Mouse (Mus musculus) liver, postnatal 0 days (tissue): ENCODE results near the gene Sept8. TPM values are rescaled to one million over a fixed set of nuclear protein-coding genes. Genes with fewer than 3 reads are reported as not detected.
A peak's percentile ranks its signal among the peaks of the same experiment; 100 is the strongest.

ENCODE experiments used
- ATAC-seq: fragments of 200-750 bp; cut with Nextera tagmentation; 2 replicates; pipeline ENCODE4 v1.8.0; 2017; ENCODE audit warnings: mild to moderate bottlenecking, moderate library complexity
- DNase-seq: peaks from one replicate; pipeline ENCODE4 v3.0.0-alpha.2; 2016
- H3K27ac ChIP-seq: fragments of 300-500 bp; sonication (generic); 2 replicates; pipeline ENCODE4 v1.5.1; 2014; ENCODE audit warnings: antibody characterized with exemption, moderate library complexity, mild to moderate bottlenecking, low read depth
- H3K27me3 ChIP-seq: fragments of 300-500 bp; sonication (generic); 2 replicates; pipeline ENCODE4 v1.6.1; 2014; ENCODE audit warnings: low read length, control low read depth, mixed read lengths; ENCODE audit not compliant: insufficient read depth
- H3K36me3 ChIP-seq: fragments of 300-500 bp; sonication (generic); replicated peaks from 2 replicates; pipeline ENCODE4 v1.6.1; 2014; ENCODE audit warnings: mild to moderate bottlenecking, control low read depth, low read length, moderate library complexity, mixed read lengths; ENCODE audit not compliant: insufficient read depth
- H3K4me1 ChIP-seq: fragments of 300-500 bp; sonication (generic); 2 replicates; pipeline ENCODE4 v1.6.1; 2014; ENCODE audit warnings: antibody characterized with exemption, mild to moderate bottlenecking, control low read depth; ENCODE audit not compliant: insufficient read depth
- H3K4me2 ChIP-seq: fragments of 300-500 bp; sonication (generic); 2 replicates; pipeline ENCODE4 v1.6.1; 2014; ENCODE audit warnings: low read depth, mild to moderate bottlenecking, low read length, moderate library complexity, mixed read lengths
- H3K4me3 ChIP-seq: fragments of 300-500 bp; sonication (generic); 2 replicates; pipeline ENCODE4 v1.5.1; 2014; ENCODE audit warnings: low read depth, low read length
- H3K9ac ChIP-seq: fragments of 300-500 bp; sonication (generic); replicated peaks from 2 replicates; pipeline ENCODE4 v1.6.1; 2014; ENCODE audit warnings: mild to moderate bottlenecking, moderate library complexity
- H3K9me3 ChIP-seq: fragments of 300-500 bp; sonication (generic); 2 replicates; pipeline ENCODE4 v1.6.1; 2016; ENCODE audit warnings: mild to moderate bottlenecking, control low read depth, low read length, mixed read lengths
- CTCF ChIP-seq: sonication (generic); IDR thresholded peaks from 2 replicates; pipeline ENCODE4 v1.5.1; 2016; ENCODE audit warnings: antibody characterized with exemption, low read depth
- EP300 ChIP-seq: IDR thresholded peaks from 2 replicates; pipeline ENCODE4 v1.6.1; 2016; ENCODE audit warnings: antibody characterized with exemption, low read depth, mild to moderate bottlenecking
- WGBS: fragments of 180-500 bp; shearing (Covaris S2); extraction: QIAGEN DNeasy Blood & Tissue Kit; methylation state at CpG from one replicate; pipeline ENCODE4 v1.1.7; 2014; ENCODE audit not compliant: insufficient replicate concordance; 5-methylcytosine and 5-hydroxymethylcytosine counted together
- polyA plus RNA-seq: library from polyadenylated mRNA; unstranded; fragments of >200 nt; fragmentation: Nextera tagmentation; extraction: Ambion mirVana; gene quantifications from 2 replicates; pipeline ENCODE4 v1.2.1, GENCODE M21; 2015

Gene Sept8
- polyA plus RNA-seq, 1 experiment from 2014 or later: 7.2 TPM

GRCm38 (mm10) chr11:53522362-53522761 lies 3.3 kb downstream of the Sept8 start:
- Histone ChIP-seq H3K27me3 (no peaks in the 10 kb centered on the region), H3K27ac (no peak overlapping the region), H3K36me3 (no peaks in the 10 kb centered on the region), H3K9ac (no peak overlapping the region), H3K4me3 (peak overlapping the region; percentile 72; the same call in 1 of the 2 replicates), H3K4me2 (peak overlapping the region; percentile 79), H3K4me1 (peaks cover 19% of the 10 kb centered on the region), H3K9me3 (no peaks in the 10 kb centered on the region)
- 81% methylated on average over 3 of the region's 3 CpGs for WGBS
- DNase-seq (no peak), ATAC-seq (no peak)
- TF ChIP-seq EP300 (no peak), CTCF (no peak)

- no peak overlapping the region for H3K9ac ChIP-seq
- H3K9me3 ChIP-seq: no peaks in the 10 kb centered on the region
- TF ChIP-seq EP300 (no peak), CTCF (no peak)
- H3K27ac ChIP-seq: no peak overlapping the region
- peak overlapping the region; percentile 79 for H3K4me2 ChIP-seq
- 45% methylated on average over 9 of the region's 9 CpGs for WGBS
- ATAC-seq (no peak), DNase-seq (no peak)
- peaks cover 19% of the 10 kb centered on the region for H3K4me1 ChIP-seq
- no peaks in the 10 kb centered on the region for H3K36me3 ChIP-seq
- H3K27me3 ChIP-seq: no peaks in the 10 kb centered on the region
- no peak overlapping the region for H3K4me3 ChIP-seq
Observed at GRCm38 (mm10) chr11:53522930-53523329, 3.9 kb downstream of the Sept8 start.

GRCm38 (mm10) chr11:53523545-53524405 lies 4.7 kb downstream of the Sept8 start:
- H3K27me3 ChIP-seq: no peaks in the 10 kb centered on the region
- H3K9ac ChIP-seq: no peak overlapping the region
- H3K4me1 ChIP-seq: peaks cover 16% of the 10 kb centered on the region
- H3K4me2 ChIP-seq: no peak overlapping the region
- H3K9me3 ChIP-seq: no peaks in the 10 kb centered on the region
- no peak overlapping the region for H3K4me3 ChIP-seq
- H3K36me3 ChIP-seq: no peaks in the 10 kb centered on the region
- TF ChIP-seq EP300: no peak
- TF ChIP-seq CTCF: no peak
- H3K27ac ChIP-seq: no peak overlapping the region
- WGBS: 76% methylated on average over 14 of the region's 14 CpGs
- no peak for ATAC-seq
- DNase-seq: no peak

- no peak overlapping the region for H3K4me3 ChIP-seq
- no peak overlapping the region for H3K27ac ChIP-seq
- 73% methylated on average over 6 of the region's 6 CpGs for WGBS
- no peaks in the 10 kb centered on the region for H3K27me3 ChIP-seq
- TF ChIP-seq EP300: no peak
- peak; percentile 72 for TF ChIP-seq CTCF
- no peaks in the 10 kb centered on the region for H3K9me3 ChIP-seq
- ATAC-seq (no peak), DNase-seq (peak; percentile 59)
- no peak overlapping the region for H3K4me2 ChIP-seq
- no peak overlapping the region for H3K9ac ChIP-seq
- H3K36me3 ChIP-seq: no peaks in the 10 kb centered on the region
- H3K4me1 ChIP-seq: peaks cover 16% of the 10 kb centered on the region
Observed at GRCm38 (mm10) chr11:53524905-53525304, 5.8 kb downstream of the Sept8 start.

- no peak overlapping the region for H3K27ac ChIP-seq
- H3K4me2 ChIP-seq: no peak overlapping the region
- no peaks in the 10 kb centered on the region for H3K27me3 ChIP-seq
- TF ChIP-seq CTCF (no peak), EP300 (no peak)
- no peaks in the 10 kb centered on the region for H3K36me3 ChIP-seq
- no peak overlapping the region for H3K4me3 ChIP-seq
- H3K4me1 ChIP-seq: peaks cover 13% of the 10 kb centered on the region
- no peak overlapping the region for H3K9ac ChIP-seq
- H3K9me3 ChIP-seq: no peaks in the 10 kb centered on the region
- WGBS: 77% methylated on average over 4 of the region's 4 CpGs
- no peak for ATAC-seq
- no peak for DNase-seq
Observed at GRCm38 (mm10) chr11:53525461-53525860, 6.4 kb downstream of the Sept8 start.

- peaks cover 2% of the 10 kb centered on the region; the same call in 1 of the 2 replicates for H3K36me3 ChIP-seq
- ATAC-seq: no peak
- 55% methylated on average over 9 of the region's 9 CpGs for WGBS
- no peak overlapping the region for H3K9ac ChIP-seq
- H3K4me3 ChIP-seq: no peak overlapping the region
- no peaks in the 10 kb centered on the region for H3K27me3 ChIP-seq
- TF ChIP-seq CTCF (no peak), EP300 (no peak)
- H3K4me1 ChIP-seq: peaks cover 3% of the 10 kb centered on the region; the same call in 1 of the 2 replicates
- H3K4me2 ChIP-seq: no peak overlapping the region
- no peak for DNase-seq
- no peaks in the 10 kb centered on the region for H3K9me3 ChIP-seq
- H3K27ac ChIP-seq: no peak overlapping the region
Observed at GRCm38 (mm10) chr11:53528397-53529252, 9.6 kb downstream of the Sept8 start.
